Mouse (Mus musculus) liver, embryonic 18 days (tissue): ENCODE results near the gene Thyn1. TPM values are rescaled to one million over a fixed set of nuclear protein-coding genes. Genes with fewer than 3 reads are reported as not detected.

ENCODE experiments used
- polyA plus RNA-seq: library from polyadenylated mRNA; depleted of rRNA; stranded (reverse); fragments of >200 nt; gene quantifications from 2 replicates; pipeline ENCODE4 v1.2.3, GENCODE M21; 2012; rRNA removed

Thyn1 gene
- polyA plus RNA-seq = 18.2 and 18.6 TPM in 2 replicates

DNA sequence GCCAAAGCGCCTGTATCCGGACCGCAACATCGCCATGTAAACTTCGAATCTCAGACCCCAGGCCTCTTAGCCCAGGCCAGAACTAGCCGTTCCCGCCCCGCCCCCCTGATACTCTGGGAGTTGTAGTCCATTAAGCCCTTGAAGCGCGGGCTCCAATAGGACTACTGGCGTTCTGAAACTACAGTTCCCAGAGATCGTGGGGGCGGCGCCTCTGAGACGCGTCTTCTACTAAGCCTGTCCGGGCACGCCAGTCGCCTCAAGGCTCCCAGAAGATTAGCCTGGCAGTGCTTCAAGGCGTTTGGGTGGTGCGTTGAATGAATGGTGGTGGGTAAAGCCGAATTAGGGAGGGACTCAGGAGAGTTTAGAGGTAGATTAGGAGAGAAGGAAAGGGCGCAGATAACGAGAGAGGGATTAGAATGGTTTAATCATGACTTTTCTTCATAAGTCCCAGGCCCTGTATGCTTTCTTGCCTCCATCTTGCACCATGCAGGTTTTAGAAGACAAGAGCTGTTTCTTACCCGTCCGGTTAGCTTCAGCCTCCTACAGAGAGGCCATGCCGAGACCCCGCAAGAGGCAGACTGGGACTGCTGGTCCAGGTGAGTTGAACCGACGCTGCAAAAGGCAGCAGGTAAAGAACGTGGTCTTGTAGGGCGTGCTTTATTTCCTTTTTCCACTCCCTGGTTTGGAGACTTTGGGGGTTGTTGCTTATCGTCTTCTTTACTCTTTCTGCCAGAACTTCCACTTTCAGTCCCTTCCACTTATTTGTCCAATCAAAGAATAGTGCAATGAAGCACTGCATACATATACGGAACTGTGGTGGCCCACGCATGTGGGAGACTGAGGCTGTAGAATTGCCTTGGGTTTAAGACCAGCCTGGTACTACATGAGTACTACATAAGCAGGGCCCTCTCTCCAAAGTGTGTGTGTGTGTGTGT, at the start of gene Thyn1, which contains the start of gene Acad8:
Gene Thyn1, plus strand, starts transcription at position 250 of the 935 bp plus-strand sequence.
Gene Acad8, minus strand, starts transcription at position 106 of the 935 bp plus-strand sequence.

GRCm38 (mm10) chr9:27029828-27030762, 30.6 kb downstream of the Thyn1 start, which contains the start of the genes Vps26b and Ncapd3:
Vps26b (minus strand) TSS chr9:27030065.
Ncapd3 (plus strand) TSS chr9:27030175.

Other genes with a start within 250 kb of the Thyn1 start
- gene Glb1l2, start 193.2 kb upstream of the Thyn1 start, polyA plus RNA-seq = 0.03 and 0.04 TPM in 2 replicates
- gene Glb1l3, start 138.8 kb upstream of the Thyn1 start, polyA plus RNA-seq = not detected in 2 replicates
- gene Gm1110, start 76.6 kb upstream of the Thyn1 start, polyA plus RNA-seq = 0.01 TPM in 1 of 2 replicates, not detected in the other
- 16.5 and 16.7 TPM in 2 replicates for gene Acad8, start 144 bp upstream of the Thyn1 start, polyA plus RNA-seq
- gene Vps26b, start 30.4 kb downstream of the Thyn1 start, polyA plus RNA-seq = 8.0 and 9.7 TPM in 2 replicates
- 26.7 and 30.3 TPM in 2 replicates for gene Ncapd3, start 30.5 kb downstream of the Thyn1 start, polyA plus RNA-seq
- gene Jam3, start 155.7 kb downstream of the Thyn1 start, polyA plus RNA-seq = 1.9 and 2.1 TPM in 2 replicates